In the genomic region with DNA sequence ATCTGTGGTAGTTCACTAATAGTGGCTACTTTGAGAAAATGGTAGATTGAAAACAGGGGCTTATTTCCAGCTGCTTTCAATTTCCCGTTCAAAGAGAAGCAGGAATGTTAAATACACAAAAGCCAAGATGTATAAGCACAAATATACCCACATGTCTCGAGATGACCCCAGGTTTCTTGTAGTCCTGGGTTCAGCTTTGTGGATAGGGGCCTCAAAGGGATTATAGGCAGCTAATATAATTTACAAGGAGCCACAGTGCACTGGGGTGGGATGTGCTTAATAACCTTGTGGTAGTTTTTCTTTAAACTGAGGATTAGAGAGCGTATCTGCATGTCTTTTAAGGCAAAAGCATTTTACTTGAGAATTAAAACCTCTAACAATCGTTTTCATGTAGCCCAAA, we compare ENCODE assay signal across 30 mouse cellular contexts. TPM values are rescaled to one million over a fixed set of nuclear protein-coding genes. Genes with fewer than 3 reads are reported as not detected.
A peak's percentile ranks its signal among the peaks of the same experiment; 100 is the strongest.
DNase-seq lines count a peak whose midpoint lies in the region; ATAC-seq and TF ChIP-seq lines count a peak whose summit lies in the region.
"Had no signal": no experiment of that assay in that cellular context is flagged by ENCODE, and none has a peak within 500 bp of the region (broad histone marks: within the 10 kb centered on the region; RNA-seq: fewer than 3 reads in every experiment).

No protein-coding gene starts in this region.

- H3K79me2 ChIP-seq in CH12.LX (replicated peaks; ENCODE audit: control insufficient read depth, extremely low read depth, insufficient read depth, poor library complexity, severe bottlenecking) (no peaks in the 10 kb centered on the region), MEL (ENCODE audit: control insufficient read depth, insufficient read depth, low read length, poor library complexity) (no peaks in the 10 kb centered on the region)

- TF ChIP-seq CTCF in forebrain, postnatal 0 days (IDR thresholded peaks at IDR 0.05; ENCODE audit: low read depth): no peak
- TF ChIP-seq CTCF in CH12.LX (conservative IDR thresholded peaks at IDR 0.05 in 1 of 2, IDR thresholded peaks at IDR 0.05 in 1 of 2; ENCODE audit: low read depth in 2 of 2, low read length in 2 of 2): no peak
- no peak for TF ChIP-seq CTCF in MEL (IDR thresholded peaks at IDR 0.05 in 2 of 3, conservative IDR thresholded peaks at IDR 0.05 in 1 of 3; ENCODE audit: control insufficient read depth in 1 of 3, insufficient read depth in 1 of 3, low read depth in 2 of 3, low read length in 3 of 3, poor library complexity in 1 of 3, severe bottlenecking in 1 of 3)
- no peak for TF ChIP-seq CTCF in gastrocnemius, adult 2 months (IDR thresholded peaks at IDR 0.05)

- no peak for DNase-seq in forebrain, embryonic 14.5 days (ENCODE audit: low spot score)
- DNase-seq in forebrain, postnatal 0 days: no peak
- no peak for DNase-seq in CH12.LX (ENCODE audit: extremely low read depth)
- no peak for DNase-seq in MEL (ENCODE audit: low read depth, low spot score)
- DNase-seq in gastrocnemius, adult 2 months: no peak
- no peak for DNase-seq in thymus, adult 18-20 months
- DNase-seq: adrenal gland, postnatal 10 days; adrenal gland, postnatal 36 days; cerebellum, adult 18-20 months; cerebellum, adult 9-10 months; cerebellum, postnatal 14 days; gastrocnemius, postnatal 25 days; heart, adult 18-20 months; heart, postnatal 10 days had no signal

- 0 out of 2 replicates have a peak overlapping the region, but pooled peaks have one; percentile 9 for H3K27ac ChIP-seq in forebrain, embryonic 14.5 days (ENCODE audit: low read depth, low read length)
- H3K27ac ChIP-seq in forebrain, postnatal 0 days (ENCODE audit: low read depth, low read length): no peak overlapping the region
- H3K27ac ChIP-seq in CH12.LX (ENCODE audit: insufficient read depth, low read depth): no peak overlapping the region
- H3K27ac ChIP-seq in MEL (ENCODE audit: control insufficient read depth, low read depth, low read length): no peak overlapping the region
- H3K27ac ChIP-seq in embryonic facial prominence, embryonic 12.5 days: peak overlapping the region; percentile 9; the same call in 1 of the 2 replicates
- no peak overlapping the region for H3K27ac ChIP-seq in gastrocnemius, adult 2 months
- H3K27ac ChIP-seq in kidney, embryonic 16.5 days (ENCODE audit: low read length): no peak overlapping the region
- H3K27ac ChIP-seq: embryonic facial prominence, embryonic 15.5 days; heart, embryonic 15.5 days; hindbrain, embryonic 15.5 days had no signal

- dilution Hi-C loops in CH12.LX (cut with MboI; ENCODE audit: extremely low pct_ligation_motif_present, extremely low pct_unique_long_range_greater_than_20kb, low sequenced_read_pairs): no loop called here

- H3K9ac ChIP-seq in forebrain, embryonic 14.5 days (ENCODE audit: low read length): no peak overlapping the region
- H3K9ac ChIP-seq in forebrain, postnatal 0 days: no peak overlapping the region
- H3K9ac ChIP-seq in CH12.LX (ENCODE audit: insufficient read depth, low read depth) (no peak overlapping the region), MEL (ENCODE audit: control insufficient read depth, low read depth, low read length, poor library complexity, severe bottlenecking) (no peak overlapping the region)
- no peak overlapping the region for H3K9ac ChIP-seq in embryonic facial prominence, embryonic 12.5 days
- no peak overlapping the region for H3K9ac ChIP-seq in kidney, embryonic 16.5 days (replicated peaks; ENCODE audit: low read length)
- H3K9ac ChIP-seq: embryonic facial prominence, embryonic 15.5 days; forebrain, embryonic 15.5 days; heart, embryonic 12.5 days; heart, embryonic 15.5 days; hindbrain, embryonic 12.5 days; hindbrain, embryonic 15.5 days had no signal

- no peak for TF ChIP-seq RAD21 in CH12.LX (IDR thresholded peaks at IDR 0.05; ENCODE audit: low read depth, low read length)
- TF ChIP-seq RAD21 in MEL (IDR thresholded peaks at IDR 0.05; ENCODE audit: low read depth, low read length): no peak

- peaks cover 9% of the 10 kb centered on the region; the same call in 1 of the 2 replicates for H3K4me1 ChIP-seq in forebrain, embryonic 14.5 days (ENCODE audit: control insufficient read depth, insufficient read depth, low read length)
- no peaks in the 10 kb centered on the region for H3K4me1 ChIP-seq in forebrain, postnatal 0 days (ENCODE audit: insufficient read depth)
- peaks cover 2 to 11% of the 10 kb centered on the region in 2 experiments; a peak in 2 of 4 replicates for H3K4me1 ChIP-seq in CH12.LX (ENCODE audit: control insufficient read depth in 1 of 2, insufficient read depth in 2 of 2)
- H3K4me1 ChIP-seq in MEL (ENCODE audit: control insufficient read depth in 1 of 2, insufficient read depth in 2 of 2, low read length in 2 of 2): peaks cover 0 to 2% of the 10 kb centered on the region in 2 experiments; a peak in 1 of 4 replicates
- 0 out of 2 replicates have a peak, but pooled peaks cover 7% of the 10 kb centered on the region for H3K4me1 ChIP-seq in embryonic facial prominence, embryonic 12.5 days
- no peaks in the 10 kb centered on the region for H3K4me1 ChIP-seq in kidney, embryonic 16.5 days (ENCODE audit: insufficient read depth, low read length)
- H3K4me1 ChIP-seq: heart, embryonic 12.5 days had no signal

- no peak for ATAC-seq in forebrain, embryonic 14.5 days
- ATAC-seq in forebrain, postnatal 0 days: no peak
- no peak for ATAC-seq in embryonic facial prominence, embryonic 12.5 days (ENCODE audit: insufficient number of reproducible peaks, insufficient read depth, low FRiP score, low TSS enrichment)
- ATAC-seq in kidney, embryonic 16.5 days (ENCODE audit: low FRiP score, low TSS enrichment): no peak
- ATAC-seq: CD4-positive, CD25-positive, alpha-beta regulatory T cell, adult 4 months; intestine, postnatal 0 days; Patski had no signal

- TF ChIP-seq POLR2A in CH12.LX (IDR thresholded peaks at IDR 0.05; ENCODE audit: low read depth, low read length) (no peak), MEL (IDR thresholded peaks at IDR 0.05; ENCODE audit: control insufficient read depth in 1 of 2, insufficient read depth in 1 of 2, low read depth in 1 of 2, low read length in 2 of 2, poor library complexity in 1 of 2) (no peak)

- 47% methylated on average over 4 of the region's 4 CpGs for WGBS in forebrain, embryonic 14.5 days
- WGBS in forebrain, postnatal 0 days: 42% methylated on average over 4 of the region's 4 CpGs
- WGBS in embryonic facial prominence, embryonic 12.5 days: 14% methylated on average over 4 of the region's 4 CpGs
- 58% methylated on average over 4 of the region's 4 CpGs for WGBS in kidney, embryonic 16.5 days

- H3K4me3 ChIP-seq in forebrain, embryonic 14.5 days (ENCODE audit: low read depth, low read length): no peak overlapping the region
- H3K4me3 ChIP-seq in forebrain, postnatal 0 days (ENCODE audit: low read depth, low read length): no peak overlapping the region
- no peak overlapping the region for H3K4me3 ChIP-seq in CH12.LX (replicated peaks in 1 of 3; ENCODE audit: low read depth in 2 of 3, low read length in 2 of 3, poor library complexity in 1 of 3)
- peak overlapping the region; percentile 29 to 33; a peak in 3 of 4 replicates for H3K4me3 ChIP-seq in MEL (ENCODE audit: control insufficient read depth in 1 of 2, insufficient read depth in 1 of 2, low read depth in 2 of 2, low read length in 2 of 2)
- no peak overlapping the region for H3K4me3 ChIP-seq in embryonic facial prominence, embryonic 12.5 days
- no peak overlapping the region for H3K4me3 ChIP-seq in gastrocnemius, adult 2 months
- H3K4me3 ChIP-seq in kidney, embryonic 16.5 days (ENCODE audit: low read length): no peak overlapping the region
- H3K4me3 ChIP-seq: embryonic facial prominence, embryonic 15.5 days; forebrain, embryonic 15.5 days; heart, embryonic 12.5 days; heart, embryonic 15.5 days; hindbrain, embryonic 12.5 days; hindbrain, embryonic 15.5 days had no signal

- no peaks in the 10 kb centered on the region for H3K36me3 ChIP-seq in forebrain, embryonic 14.5 days (ENCODE audit: control insufficient read depth, insufficient read depth, low read length)
- H3K36me3 ChIP-seq in forebrain, postnatal 0 days (ENCODE audit: insufficient read depth): no peaks in the 10 kb centered on the region
- H3K36me3 ChIP-seq in CH12.LX (replicated peaks in 1 of 2; ENCODE audit: control insufficient read depth in 1 of 2, insufficient read depth in 1 of 2, low read length in 1 of 2): no peaks in the 10 kb centered on the region
- H3K36me3 ChIP-seq in MEL (ENCODE audit: control insufficient read depth in 1 of 2, insufficient read depth in 2 of 2, low read length in 2 of 2): no peaks in the 10 kb centered on the region
- H3K36me3 ChIP-seq in embryonic facial prominence, embryonic 12.5 days: no peaks in the 10 kb centered on the region
- no peaks in the 10 kb centered on the region for H3K36me3 ChIP-seq in kidney, embryonic 16.5 days (ENCODE audit: insufficient read depth, low read length)
- H3K36me3 ChIP-seq: embryonic facial prominence, embryonic 15.5 days; forebrain, embryonic 15.5 days; heart, embryonic 12.5 days; heart, embryonic 15.5 days; hindbrain, embryonic 12.5 days; hindbrain, embryonic 15.5 days had no signal

- in situ Hi-C loops in CH12.LX (cut with MboI; ENCODE audit: low pct_ligation_motif_present, low pct_unique_long_range_greater_than_20kb, low sequenced_read_pairs): no loop called here

- no peaks in the 10 kb centered on the region for H3K27me3 ChIP-seq in forebrain, embryonic 14.5 days (replicated peaks; ENCODE audit: control insufficient read depth, insufficient read depth, low read length)
- no peaks in the 10 kb centered on the region for H3K27me3 ChIP-seq in forebrain, postnatal 0 days (ENCODE audit: insufficient read depth, low read length)
- H3K27me3 ChIP-seq in CH12.LX (replicated peaks): no peaks in the 10 kb centered on the region
- no peaks in the 10 kb centered on the region for H3K27me3 ChIP-seq in MEL (ENCODE audit: control insufficient read depth in 1 of 2, insufficient read depth in 2 of 2, low read length in 2 of 2)
- H3K27me3 ChIP-seq in embryonic facial prominence, embryonic 12.5 days: 0 out of 2 replicates have a peak, but pooled peaks cover 5% of the 10 kb centered on the region
- H3K27me3 ChIP-seq in kidney, embryonic 16.5 days (ENCODE audit: insufficient read depth, low read length): peaks cover 2% of the 10 kb centered on the region; the same call in 1 of the 2 replicates
- H3K27me3 ChIP-seq: embryonic facial prominence, embryonic 15.5 days; forebrain, embryonic 15.5 days; heart, embryonic 12.5 days; heart, embryonic 15.5 days; hindbrain, embryonic 12.5 days; hindbrain, embryonic 15.5 days had no signal

- TF ChIP-seq EP300 in CH12.LX (IDR thresholded peaks at IDR 0.05; ENCODE audit: low read length): no peak
- no peak for TF ChIP-seq EP300 in MEL (IDR thresholded peaks at IDR 0.05; ENCODE audit: low read depth in 1 of 2, low read length in 2 of 2)

- no peak overlapping the region for H3K4me2 ChIP-seq in forebrain, embryonic 14.5 days (ENCODE audit: low read length)
- H3K4me2 ChIP-seq in forebrain, postnatal 0 days (ENCODE audit: low read depth): no peak overlapping the region
- peak overlapping the region; percentile 55; the same call in 1 of the 2 replicates for H3K4me2 ChIP-seq in CH12.LX (ENCODE audit: insufficient read depth, low read depth, poor library complexity, severe bottlenecking)
- no peak overlapping the region for H3K4me2 ChIP-seq in embryonic facial prominence, embryonic 12.5 days (replicated peaks)
- H3K4me2 ChIP-seq in kidney, embryonic 16.5 days (replicated peaks; ENCODE audit: low read depth, low read length): no peak overlapping the region
- H3K4me2 ChIP-seq: embryonic facial prominence, embryonic 15.5 days; forebrain, embryonic 15.5 days; heart, embryonic 12.5 days; heart, embryonic 15.5 days; hindbrain, embryonic 12.5 days; hindbrain, embryonic 15.5 days had no signal

- no peaks in the 10 kb centered on the region for H3K9me3 ChIP-seq in forebrain, embryonic 14.5 days (replicated peaks; ENCODE audit: control insufficient read depth, low read length)
- no peaks in the 10 kb centered on the region for H3K9me3 ChIP-seq in forebrain, postnatal 0 days (ENCODE audit: low read length)
- H3K9me3 ChIP-seq in CH12.LX (replicated peaks; ENCODE audit: low read length): no peaks in the 10 kb centered on the region
- no peaks in the 10 kb centered on the region for H3K9me3 ChIP-seq in MEL (replicated peaks; ENCODE audit: insufficient read depth, low read length)
- no peaks in the 10 kb centered on the region for H3K9me3 ChIP-seq in embryonic facial prominence, embryonic 12.5 days
- no peaks in the 10 kb centered on the region for H3K9me3 ChIP-seq in kidney, embryonic 16.5 days (ENCODE audit: low read length)
- H3K9me3 ChIP-seq: embryonic facial prominence, embryonic 15.5 days; forebrain, embryonic 15.5 days; heart, embryonic 12.5 days; heart, embryonic 15.5 days; hindbrain, embryonic 12.5 days; hindbrain, embryonic 15.5 days had no signal

- intact Hi-C loops in gastrocnemius, adult 2 months (cut with DNase I): no loop called here

RNA-seq across cellular contexts. Expression of gene Gtf2a1l, which starts 2.3 kb away (rescaled TPM):
- 0.17 TPM in 1 of 2 replicates, not detected in the other for polyA plus RNA-seq in forebrain, embryonic 14.5 days (2014; fragmentation: Nextera tagmentation; extraction: Ambion mirVana)
- total RNA-seq in forebrain, postnatal 0 days (2014; rRNA removed): 0.24 and 0.69 TPM in 2 replicates
- 0.44 and 0.52 TPM in 2 replicates for polyA plus RNA-seq in forebrain, postnatal 0 days (2015; fragmentation: Nextera tagmentation; extraction: Ambion mirVana)
- total RNA-seq in CH12.LX (2012; rRNA removed): 0.08 TPM in 2 replicates
- total RNA-seq in CH12.LX (2014; rRNA removed): not detected in 2 replicates
- polyA plus RNA-seq in CH12.LX (2012; ENCODE audit: insufficient read length, low read depth): not detected in 2 replicates
- not detected in 2 replicates for total RNA-seq in MEL (2012; rRNA removed)
- not detected for polyA plus RNA-seq in MEL (2012; ENCODE audit: insufficient read depth in 1 of 2, insufficient read length in 2 of 2, low read depth in 1 of 2, low replicate concordance in 2 of 2, missing spikeins in 1 of 2)
- polyA plus RNA-seq in embryonic facial prominence, embryonic 12.5 days (2016; fragmentation: Nextera tagmentation; extraction: Ambion mirVana): 0.15 TPM in 1 of 2 replicates, not detected in the other
- not detected for total RNA-seq in gastrocnemius, adult 2 months (2021)
- polyA plus RNA-seq in kidney, embryonic 16.5 days (2015; fragmentation: Nextera tagmentation; extraction: Ambion mirVana): 0.10 TPM in 1 of 2 replicates, not detected in the other
- total RNA-seq: adrenal gland, adult 18-20 months; adrenal gland, postnatal 10 days; adrenal gland, postnatal 36 days; gastrocnemius, adult 8-10 months; gastrocnemius, postnatal 25 days; heart, adult 18-20 months; heart, postnatal 10 days; hematopoietic stem cell, adult 5-6 weeks had no signal
- polyA plus RNA-seq: C2C12; CD4-positive, CD25-positive, alpha-beta regulatory T cell, adult 4 months; forebrain, embryonic 11.5 days; forebrain, embryonic 15.5 days; intestine, postnatal 0 days; Patski had no signal

Comparison
In these comparisons a context has a peak if more than half of its experiments do, and no peak if none do; other contexts are left out.
1. H3K27ac ChIP-seq: peak in forebrain, embryonic 14.5 days (single experiment) and embryonic facial prominence, embryonic 12.5 days (single experiment); none in forebrain, postnatal 0 days (single experiment), CH12.LX (single experiment), MEL (single experiment), gastrocnemius, adult 2 months (single experiment) and kidney, embryonic 16.5 days (single experiment).
2. H3K4me3 ChIP-seq: peak in MEL (2 of 2); none in forebrain, embryonic 14.5 days (single experiment), forebrain, postnatal 0 days (single experiment), CH12.LX (0 of 3), embryonic facial prominence, embryonic 12.5 days (single experiment), gastrocnemius, adult 2 months (single experiment) and kidney, embryonic 16.5 days (single experiment).